Mouse (Mus musculus) adrenal gland, postnatal 25 days (tissue): Measurements from ENCODE around the gene Olfr983. TPM values are rescaled to one million over a fixed set of nuclear protein-coding genes. Genes with fewer than 3 reads are reported as not detected.
A peak's percentile ranks its signal among the peaks of the same experiment; 100 is the strongest.

Experiments
- DNase-seq: peaks from one replicate; pipeline ENCODE4 v3.0.0; 2021; ENCODE audit warnings: mixed read lengths
- long read RNA-seq: library from polyadenylated mRNA; stranded (forward); transcript quantifications from one replicate; pipeline ENCODE4 v2.0.0, GENCODE M21; 2021
- total RNA-seq: library from RNA; stranded (reverse); gene quantifications from 2 replicates; pipeline ENCODE4 v1.2.3, GENCODE M21; 2021

The Olfr983 gene
- total RNA-seq: not detected in 2 replicates
- long read RNA-seq: 0 reads

DNA sequence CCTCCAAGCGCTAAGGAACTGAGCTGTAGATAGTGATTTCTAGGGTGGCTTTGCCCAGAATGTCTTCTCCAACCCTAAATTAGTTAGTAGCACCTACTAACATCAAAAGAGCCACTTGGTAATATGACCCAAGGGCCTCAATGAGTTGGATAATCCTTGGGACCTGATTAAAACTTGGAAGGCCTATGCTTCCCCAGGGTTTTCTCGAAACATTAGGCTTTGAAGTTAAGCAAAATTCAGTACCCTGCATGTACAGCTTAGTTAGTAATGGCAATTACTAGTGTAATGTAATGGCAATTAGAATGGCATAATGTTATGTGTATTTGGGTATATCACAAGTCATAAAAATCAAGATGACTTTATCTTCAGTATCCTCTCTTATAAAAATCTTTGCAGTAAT, at the start of gene Olfr983:
TSS of gene Olfr983 (minus strand) at position 101 of the 400 bp plus-strand sequence.
- no peak for DNase-seq

DNA sequence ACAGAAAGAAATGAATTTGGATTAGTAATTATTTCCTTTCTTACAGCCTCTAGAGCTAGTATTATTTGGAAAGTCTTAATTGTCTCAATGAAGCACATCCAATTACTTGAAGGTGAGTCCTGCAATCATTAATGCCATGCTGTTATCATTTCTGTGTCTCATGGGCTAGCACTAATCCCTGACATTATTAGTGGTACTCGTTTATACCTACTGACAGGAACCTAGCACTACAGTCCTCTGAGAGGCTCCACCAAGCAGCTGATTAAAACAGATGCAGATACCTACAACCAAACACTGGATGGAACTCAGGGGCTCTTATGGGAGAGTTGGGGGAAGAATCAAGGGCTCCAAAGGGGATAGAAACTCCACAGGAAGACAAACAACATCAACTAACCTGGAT, 48.1 kb upstream of the Olfr983 start:
- no peak for DNase-seq

DNA sequence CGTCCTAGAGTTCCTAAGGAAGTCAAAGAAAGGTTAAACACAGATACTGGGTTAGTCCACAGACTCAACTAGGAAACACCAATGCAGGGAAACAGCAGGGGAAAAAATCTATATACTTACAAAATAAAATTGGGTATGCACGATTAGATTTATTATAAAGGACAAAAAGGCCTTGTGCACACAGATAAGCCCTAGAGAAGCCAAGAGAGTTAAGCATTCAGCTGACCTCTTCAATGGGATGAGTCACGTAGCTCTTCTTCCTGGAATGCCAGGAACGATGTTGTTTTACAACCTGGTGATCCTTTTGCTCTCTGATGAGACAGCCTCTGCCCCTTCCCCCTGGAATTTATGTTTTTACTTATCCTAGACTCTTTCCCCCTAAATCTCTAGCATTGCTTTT, 46.1 kb upstream of the Olfr983 start:
- DNase-seq: no peak

DNA sequence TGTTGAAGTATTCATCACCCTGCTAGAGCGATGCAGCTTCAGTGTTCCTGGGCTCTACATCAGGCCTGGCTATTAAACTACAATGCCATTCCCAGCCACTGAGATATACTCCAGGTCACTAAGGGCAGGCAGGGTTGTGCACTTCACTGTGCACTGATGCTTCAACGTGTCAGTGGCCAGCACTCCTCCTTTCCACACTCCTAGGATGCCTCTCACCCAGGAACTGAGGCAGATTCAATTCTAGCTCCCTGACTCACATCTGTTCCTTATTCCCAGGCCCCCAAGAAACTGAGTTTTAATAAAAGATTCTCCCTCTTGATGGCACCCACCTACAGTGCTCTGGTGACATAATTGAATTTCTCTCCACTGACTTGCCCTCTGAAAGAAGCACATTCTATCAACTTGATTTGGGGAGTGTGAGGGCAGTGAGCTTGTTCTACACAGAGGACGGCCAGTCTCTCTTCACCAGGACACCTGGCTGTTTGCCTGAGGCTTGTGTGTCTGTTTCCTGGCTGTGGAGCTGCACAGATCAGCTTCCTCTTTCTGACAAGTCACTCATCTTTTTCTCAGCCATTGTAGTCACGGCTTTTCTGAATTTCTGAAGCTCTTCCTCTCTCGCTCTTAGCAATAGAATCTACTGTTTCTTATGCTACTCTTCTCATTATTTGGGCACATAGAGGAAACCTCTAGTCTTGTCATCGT, 43.7 kb upstream of the Olfr983 start:
- no peak for DNase-seq

DNA sequence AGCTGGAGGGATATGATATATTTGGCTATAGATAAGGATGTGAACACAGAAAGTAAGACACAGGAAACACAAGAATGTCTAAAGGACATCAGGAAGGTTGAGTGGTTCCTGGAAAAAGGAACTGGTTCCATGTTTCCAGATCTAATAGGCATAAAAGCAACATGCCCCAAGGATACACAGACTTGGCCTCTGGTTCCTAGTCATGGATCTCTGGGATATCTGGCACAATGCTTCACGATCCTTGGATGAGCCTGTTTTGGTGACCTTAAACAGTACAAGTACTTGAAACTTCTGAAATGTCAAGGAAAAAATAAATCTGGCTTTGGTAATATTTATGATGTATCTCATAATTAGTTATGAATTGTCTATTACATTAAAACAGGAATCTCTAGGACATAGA, 37.2 kb upstream of the Olfr983 start:
- no peak for DNase-seq

DNA sequence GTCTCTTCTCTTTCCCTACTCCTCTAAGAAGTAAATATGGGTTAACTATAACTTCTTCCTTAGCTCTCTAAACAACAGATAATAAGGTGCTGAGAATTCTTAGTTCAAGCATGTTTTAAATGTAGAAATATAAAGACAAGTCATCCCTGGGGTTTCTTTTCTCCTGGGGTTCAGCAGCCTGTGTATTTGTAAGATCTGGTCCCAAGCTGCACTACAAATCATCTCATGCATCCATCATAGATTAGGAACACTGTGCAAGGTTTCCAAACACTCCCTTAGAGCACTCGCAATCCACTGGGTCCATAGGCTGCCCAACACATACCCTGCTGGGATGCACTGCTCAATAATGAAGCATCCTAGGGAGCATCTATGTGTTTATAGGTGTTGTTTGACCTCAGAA, 36.7 kb upstream of the Olfr983 start, which contains the start of gene Olfr985:
TSS of gene Olfr985 (minus strand) at position 101 of the 400 bp plus-strand sequence.
- no peak for DNase-seq

DNA sequence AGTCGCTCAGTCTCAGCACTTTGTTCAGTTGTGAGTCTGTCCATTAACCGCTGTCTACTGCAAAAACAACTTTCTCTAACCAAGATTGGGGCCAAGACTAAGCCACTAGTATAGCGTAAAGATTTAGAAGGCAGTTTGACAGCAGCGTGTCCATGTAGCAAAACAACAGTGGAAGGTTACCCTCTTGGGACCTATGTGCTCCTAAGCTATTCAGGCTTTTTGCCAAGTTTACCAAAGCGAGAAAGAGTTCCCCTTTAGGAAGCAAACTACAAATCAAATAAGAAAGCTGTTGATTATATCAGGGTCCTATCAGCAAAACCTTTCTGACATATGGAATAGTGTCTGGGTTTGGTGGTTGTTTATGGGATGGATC, 23.9 kb upstream of the Olfr983 start:
- no peak for DNase-seq

DNA sequence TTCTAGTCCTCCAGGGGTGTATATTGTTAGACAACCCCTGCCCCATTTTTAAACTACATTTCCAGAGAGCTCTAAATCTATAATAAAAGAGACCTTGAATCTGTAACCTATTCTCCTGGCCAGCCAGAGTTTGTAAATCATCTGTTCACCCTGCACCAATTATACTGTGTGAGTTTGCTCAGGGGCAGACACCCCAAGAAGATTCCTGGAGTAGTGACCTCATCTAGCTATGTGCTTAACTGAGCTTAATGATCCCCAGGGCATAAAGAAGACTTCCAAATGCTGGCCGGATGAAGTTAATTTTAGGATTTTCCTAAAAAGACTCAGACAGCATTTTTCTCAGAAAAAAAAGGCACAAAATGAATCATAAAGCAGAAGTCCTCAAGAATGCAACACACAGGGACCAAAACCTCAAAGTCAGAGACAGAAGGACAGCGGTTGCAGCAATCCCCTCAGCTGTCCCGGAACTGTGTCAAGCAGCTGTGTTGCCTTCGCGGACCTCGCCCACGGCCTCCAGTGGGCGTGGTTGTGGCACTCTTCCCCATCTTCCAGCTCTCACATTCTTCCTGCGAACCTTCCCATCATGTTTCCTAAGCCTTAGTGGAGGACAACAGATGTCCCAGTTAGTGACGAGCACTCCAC, 23.4 kb upstream of the Olfr983 start:
- DNase-seq: peak; percentile 32

DNA sequence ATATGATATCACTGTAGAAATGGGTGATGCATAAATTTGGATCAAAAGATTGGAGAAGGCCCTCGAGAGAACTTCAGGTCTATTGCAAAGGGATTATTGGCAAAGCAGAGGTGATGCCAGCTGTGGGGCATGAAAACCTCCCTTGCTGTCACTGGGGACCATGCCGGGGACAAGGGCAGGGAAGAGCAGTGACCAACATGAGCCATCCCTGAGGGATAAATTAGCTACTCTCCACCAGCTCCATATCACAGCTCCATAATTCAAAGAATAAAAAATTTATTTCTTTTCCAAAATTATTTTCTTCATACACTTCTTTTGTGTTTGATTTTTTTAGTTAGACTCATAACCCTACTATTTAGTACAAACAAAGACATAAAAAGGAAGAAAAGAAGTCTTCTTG, 20.7 kb upstream of the Olfr983 start, which contains the start of gene Olfr984:
TSS of gene Olfr984 (minus strand) at position 101 of the 400 bp plus-strand sequence.
- DNase-seq: no peak

DNA sequence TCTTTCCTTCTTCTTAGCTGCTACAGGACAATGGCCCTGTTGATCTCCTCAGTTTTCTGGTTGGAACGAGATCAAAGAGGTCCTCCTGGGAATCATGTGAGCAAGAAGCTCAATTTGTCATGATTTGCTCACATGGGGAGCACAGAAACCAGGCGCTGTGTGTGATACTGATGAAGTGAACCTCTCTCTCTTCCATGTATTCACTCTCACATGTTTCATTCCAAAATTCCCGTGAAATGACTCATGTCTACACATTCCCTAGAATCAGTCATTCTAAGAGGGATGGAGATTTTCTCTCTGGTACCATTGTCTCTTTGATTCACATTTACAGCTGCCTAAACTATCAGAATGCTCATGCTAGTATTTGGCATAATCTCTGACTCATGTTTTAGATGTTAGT, 1.4 kb upstream of the Olfr983 start:
- DNase-seq: no peak

DNA sequence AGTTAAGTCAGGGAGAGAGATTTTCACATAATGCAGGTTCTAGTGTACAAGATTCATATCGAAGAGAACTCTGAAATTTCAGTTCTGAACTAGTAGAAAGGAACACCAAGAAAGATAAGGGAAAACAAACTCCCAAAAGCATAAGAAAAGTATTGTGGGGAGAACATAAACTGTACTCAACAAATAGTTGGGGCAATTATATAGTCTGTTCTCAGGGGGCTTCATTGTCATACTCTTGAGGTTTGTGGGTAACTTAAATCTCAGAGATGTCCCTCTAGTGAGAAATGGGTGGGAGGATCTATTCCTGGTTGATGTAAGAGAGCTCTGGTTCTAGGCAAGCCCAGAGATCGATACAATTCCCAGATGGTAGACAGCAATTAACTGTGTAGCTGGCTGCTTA, 19.9 kb downstream of the Olfr983 start, which contains the start of gene Olfr982:
TSS of gene Olfr982 (plus strand) at position 301 of the 400 bp plus-strand sequence.
- DNase-seq: no peak

DNA sequence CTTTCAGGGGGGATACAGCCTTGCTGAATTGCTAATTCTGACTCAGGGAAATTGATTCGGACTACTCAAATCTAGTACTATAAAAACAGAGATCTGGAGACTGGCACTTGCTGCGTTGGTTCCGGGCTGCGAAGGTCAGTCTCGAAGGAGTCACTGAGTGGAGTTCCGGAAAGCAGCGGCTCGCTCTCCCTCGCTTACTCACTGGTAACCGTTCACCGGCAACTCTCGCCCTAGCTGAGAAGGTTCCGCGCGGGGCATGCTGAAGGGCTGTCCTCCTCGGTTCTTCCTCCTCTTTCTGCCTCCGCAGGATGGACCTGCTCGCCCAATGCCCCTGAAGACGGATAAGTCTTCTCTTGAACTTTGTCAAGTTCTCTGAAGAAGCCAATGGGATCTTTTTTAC, 43.3 kb downstream of the Olfr983 start:
- DNase-seq: no peak

Other genes starting within 250 kb of the Olfr983 start
- gene Olfr972, start 227.2 kb downstream of the Olfr983 start, total RNA-seq: not detected in 2 replicates
- gene Olfr229, start 186.3 kb downstream of the Olfr983 start, total RNA-seq: not detected in 2 replicates
- not detected in 2 replicates for gene Olfr974, start 156.1 kb downstream of the Olfr983 start, total RNA-seq
- gene Olfr975, start 141.5 kb downstream of the Olfr983 start, total RNA-seq: not detected in 2 replicates
- not detected in 2 replicates for gene Olfr976, start 132.5 kb downstream of the Olfr983 start, total RNA-seq
- gene Olfr978, start 101.5 kb downstream of the Olfr983 start, total RNA-seq: not detected in 2 replicates
- not detected in 2 replicates for gene Olfr979, start 90.1 kb downstream of the Olfr983 start, total RNA-seq
- not detected in 2 replicates for gene Olfr980, start 84.0 kb downstream of the Olfr983 start, total RNA-seq
- gene Olfr981, start 72.1 kb downstream of the Olfr983 start, total RNA-seq: not detected in 2 replicates
- gene Olfr982, start 19.8 kb downstream of the Olfr983 start, total RNA-seq: not detected in 2 replicates
- gene Olfr984, start 20.6 kb upstream of the Olfr983 start, total RNA-seq: not detected in 2 replicates
- not detected in 2 replicates for gene Olfr985, start 36.6 kb upstream of the Olfr983 start, total RNA-seq
- gene Tmem225, start 54.5 kb upstream of the Olfr983 start, total RNA-seq: not detected in 2 replicates
- gene Olfr986, start 87.3 kb upstream of the Olfr983 start, total RNA-seq: not detected in 2 replicates
- gene Zfp202, start 98.7 kb upstream of the Olfr983 start, total RNA-seq: 6.4 and 6.6 TPM in 2 replicates
- 4.0 and 6.1 TPM in 2 replicates for gene Scn3b, start 175.6 kb upstream of the Olfr983 start, total RNA-seq